Mouse (Mus musculus) forebrain, postnatal 0 days (tissue): ENCODE results near the gene Prps1. TPM values are rescaled to one million over a fixed set of nuclear protein-coding genes. Genes with fewer than 3 reads are reported as not detected.
"Not testable (repeated sequence)": the region's sequence is repeated elsewhere in the genome, so short reads cannot be mapped to it uniquely, and the experiment has no call there.

Experiments
- ATAC-seq: fragments of 200-750 bp; cut with Nextera tagmentation; 2 replicates; pipeline ENCODE4 v1.8.0; 2017; ENCODE audit warnings: mild to moderate bottlenecking, moderate library complexity
- DNase-seq: peaks from one replicate; pipeline ENCODE4 v3.0.0-alpha.2; 2015
- H3K27ac ChIP-seq: fragments of 300-500 bp; sonication (generic); 2 replicates; pipeline ENCODE4 v1.5.1; 2014; ENCODE audit warnings: low read depth, mild to moderate bottlenecking, antibody characterized with exemption, low read length, moderate library complexity, mixed read lengths
- H3K27me3 ChIP-seq: fragments of 300-500 bp; sonication (generic); 2 replicates; pipeline ENCODE4 v1.6.1; 2014; ENCODE audit warnings: mild to moderate bottlenecking, low read length, mixed read lengths; ENCODE audit not compliant: insufficient read depth
- H3K36me3 ChIP-seq: fragments of 300-500 bp; sonication (generic); 2 replicates; pipeline ENCODE4 v1.6.1; 2014; ENCODE audit warnings: mild to moderate bottlenecking, moderate library complexity; ENCODE audit not compliant: insufficient read depth
- H3K4me1 ChIP-seq: fragments of 300-500 bp; sonication (generic); 2 replicates; pipeline ENCODE4 v1.6.1; 2014; ENCODE audit warnings: antibody characterized with exemption; ENCODE audit not compliant: insufficient read depth
- H3K4me2 ChIP-seq: fragments of 300-500 bp; sonication (generic); 2 replicates; pipeline ENCODE4 v1.6.1; 2014; ENCODE audit warnings: low read depth, mild to moderate bottlenecking, moderate library complexity
- H3K4me3 ChIP-seq: fragments of 300-500 bp; sonication (generic); 2 replicates; pipeline ENCODE4 v1.5.1; 2014; ENCODE audit warnings: low read depth, low read length, mixed read lengths
- H3K9ac ChIP-seq: fragments of 300-500 bp; sonication (generic); 2 replicates; pipeline ENCODE4 v1.6.1; 2014; ENCODE audit warnings: mild to moderate bottlenecking
- H3K9me3 ChIP-seq: fragments of 300-500 bp; sonication (generic); 2 replicates; pipeline ENCODE4 v1.6.1; 2016; ENCODE audit warnings: low read length
- CTCF ChIP-seq: sonication (generic); IDR thresholded peaks from 2 replicates; pipeline ENCODE4 v1.5.1; 2016; ENCODE audit warnings: antibody characterized with exemption, control low read depth, low read depth
- WGBS: fragments of 180-500 bp; shearing (Covaris S2); extraction: QIAGEN DNeasy Blood & Tissue Kit; methylation state at CpG from one replicate; pipeline ENCODE4 v1.1.7; 2014; 5-methylcytosine and 5-hydroxymethylcytosine counted together
- polyA plus RNA-seq: library from polyadenylated mRNA; unstranded; fragments of >200 nt; fragmentation: Nextera tagmentation; extraction: Ambion mirVana; gene quantifications from 2 replicates; pipeline ENCODE4 v1.2.1, GENCODE M21; 2015
- total RNA-seq: library from RNA; depleted of rRNA; stranded (reverse); fragments of >200 nt; gene quantifications from 2 replicates; pipeline ENCODE4 v1.2.3, GENCODE M21; 2014

Gene Prps1
- total and polyA plus RNA-seq, 2 experiments from 2014 or later: 48.9 to 95.8 TPM

DNA sequence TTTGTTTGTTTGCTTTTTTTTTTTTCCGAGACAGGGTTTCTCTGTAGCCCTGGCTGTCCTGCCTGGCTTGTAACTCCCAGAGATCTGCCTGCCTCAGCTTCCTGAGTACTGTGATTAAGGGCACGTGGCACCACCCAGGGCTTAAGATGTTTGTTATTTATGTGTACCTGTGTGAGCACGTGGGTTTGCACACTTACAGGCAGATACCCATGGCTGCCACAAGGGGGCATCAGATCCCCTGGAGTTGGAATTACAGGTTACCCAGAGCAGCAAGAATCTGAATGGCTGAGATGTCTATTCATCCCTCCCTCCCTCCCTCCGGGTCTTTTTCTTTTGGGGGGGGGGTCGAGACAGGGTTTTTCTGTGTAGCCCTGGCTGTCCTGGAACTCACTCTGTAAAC lies 22.8 kb downstream of the Prps1 start:
- Histone ChIP-seq H3K27me3 (no peaks in the 10 kb centered on the region), H3K36me3 (no peaks in the 10 kb centered on the region), H3K4me1 (no peaks in the 10 kb centered on the region), H3K4me2 (no peak overlapping the region), H3K9me3 (no peaks in the 10 kb centered on the region), H3K9ac (no peak overlapping the region), H3K4me3 (no peak overlapping the region), H3K27ac (no peak overlapping the region)
- WGBS: 63% methylated on average over 5 of the region's 5 CpGs
- DNase-seq (peak; percentile 13), ATAC-seq (no peak)
- peak; percentile 51 for TF ChIP-seq CTCF

DNA sequence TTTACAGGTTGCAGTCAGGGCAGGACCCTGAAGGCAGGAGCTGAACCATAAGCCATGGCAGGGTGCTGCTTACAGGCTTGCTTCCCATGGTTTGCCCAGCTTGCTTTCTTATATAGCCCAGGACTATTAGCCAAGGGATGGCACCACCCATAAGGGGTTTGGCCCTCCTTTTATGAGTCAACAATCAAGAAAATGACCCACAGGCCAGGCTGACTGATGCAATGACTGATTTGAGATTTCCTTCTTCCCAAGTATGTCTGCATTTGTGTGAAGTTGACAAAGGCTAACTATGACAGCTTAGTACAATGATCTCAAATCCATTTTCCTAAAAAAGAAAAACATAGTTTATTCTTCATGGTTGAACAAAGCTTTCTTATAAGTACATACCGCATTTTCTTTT lies 32.8 kb downstream of the Prps1 start:
- Histone ChIP-seq H3K36me3 (no peaks in the 10 kb centered on the region), H3K27ac (no peak overlapping the region), H3K4me2 (no peak overlapping the region), H3K9me3 (no peaks in the 10 kb centered on the region), H3K27me3 (no peaks in the 10 kb centered on the region), H3K4me3 (no peak overlapping the region), H3K9ac (no peak overlapping the region), H3K4me1 (no peaks in the 10 kb centered on the region)
- TF ChIP-seq CTCF: no peak
- 100% methylated on average over 1 of the region's 1 CpGs for WGBS
- ATAC-seq (no peak), DNase-seq (no peak)

DNA sequence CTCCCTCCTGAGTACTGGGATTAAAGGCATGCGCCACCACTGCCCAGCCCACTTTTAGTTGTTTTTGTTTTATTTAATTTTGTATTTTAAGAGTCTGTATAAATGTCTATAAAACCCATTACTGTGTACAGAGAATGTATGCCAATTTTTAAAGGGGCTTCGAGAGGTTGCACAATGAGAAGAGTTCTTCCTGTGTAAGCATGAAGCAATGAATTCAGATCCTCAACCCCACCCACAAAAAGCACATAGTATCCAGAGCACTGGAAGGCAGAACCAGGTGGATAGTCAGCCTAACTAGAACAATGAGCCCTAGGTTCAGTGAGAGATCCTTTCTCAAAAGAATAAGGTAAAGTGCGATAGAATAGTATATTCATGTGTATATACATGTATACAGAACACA lies 33.8 kb downstream of the Prps1 start:
- Histone ChIP-seq H3K9me3 (no peaks in the 10 kb centered on the region), H3K4me3 (no peak overlapping the region), H3K4me1 (no peaks in the 10 kb centered on the region), H3K4me2 (no peak overlapping the region), H3K9ac (no peak overlapping the region), H3K27me3 (no peaks in the 10 kb centered on the region), H3K27ac (no peak overlapping the region), H3K36me3 (no peaks in the 10 kb centered on the region)
- DNase-seq (no peak), ATAC-seq (no peak)
- 77% methylated on average over 3 of the region's 3 CpGs for WGBS
- no peak for TF ChIP-seq CTCF

- Histone ChIP-seq H3K36me3 (no peaks in the 10 kb centered on the region), H3K4me1 (no peaks in the 10 kb centered on the region), H3K4me3 (no peak overlapping the region), H3K9ac (no peak overlapping the region), H3K9me3 (no peaks in the 10 kb centered on the region), H3K27me3 (no peaks in the 10 kb centered on the region), H3K4me2 (no peak overlapping the region), H3K27ac (no peak overlapping the region)
- ATAC-seq: no peak
- peak; percentile 58 for DNase-seq
- 59% methylated on average over 10 of the region's 10 CpGs for WGBS
- peak; percentile 75 for TF ChIP-seq CTCF
Measured at GRCm38 (mm10) chrX:140491884-140492571, 35.6 kb downstream of the Prps1 start.

GRCm38 (mm10) chrX:140493527-140494029 lies 37.2 kb downstream of the Prps1 start:
- no peak for DNase-seq
- Histone ChIP-seq H3K4me1 (no peaks in the 10 kb centered on the region), H3K9ac (no peak overlapping the region), H3K27me3 (no peaks in the 10 kb centered on the region), H3K9me3 (no peaks in the 10 kb centered on the region), H3K36me3 (no peaks in the 10 kb centered on the region), H3K4me2 (no peak overlapping the region), H3K4me3 (no peak overlapping the region), H3K27ac (no peak overlapping the region)
- TF ChIP-seq CTCF: no peak
- 70% methylated on average over 7 of the region's 7 CpGs for WGBS
- ATAC-seq: no peak

GRCm38 (mm10) chrX:140494170-140494569 lies 37.8 kb downstream of the Prps1 start:
- WGBS: 88% methylated on average over 6 of the region's 6 CpGs
- no peak for TF ChIP-seq CTCF
- H3K9ac ChIP-seq: no peak overlapping the region
- ATAC-seq (no peak), DNase-seq (no peak)
- no peak overlapping the region for H3K4me2 ChIP-seq
- no peaks in the 10 kb centered on the region for H3K36me3 ChIP-seq
- no peak overlapping the region for H3K27ac ChIP-seq
- H3K27me3 ChIP-seq: no peaks in the 10 kb centered on the region
- H3K4me3 ChIP-seq: no peak overlapping the region
- H3K9me3 ChIP-seq: no peaks in the 10 kb centered on the region
- H3K4me1 ChIP-seq: no peaks in the 10 kb centered on the region

GRCm38 (mm10) chrX:140498431-140498830 lies 42.0 kb downstream of the Prps1 start:
- not testable (repeated sequence) for ATAC-seq
- 54% methylated on average over 4 of the region's 4 CpGs for WGBS

More at GRCm38 (mm10) chrX:140498431-140498830, 42.0 kb downstream of the Prps1 start:
- not testable (repeated sequence) for DNase-seq, H3K36me3 ChIP-seq, H3K9me3 ChIP-seq, H3K27me3 ChIP-seq, H3K4me1 ChIP-seq, H3K4me3 ChIP-seq, H3K27ac ChIP-seq, H3K4me2 ChIP-seq, H3K9ac ChIP-seq
